Mouse (Mus musculus) bone marrow, adult 2 months (tissue): ENCODE data around the gene Pdss2.

Experiments
- CTCF ChIP-seq: fragments of 200-500 bp; IDR thresholded peaks from 2 replicates; pipeline ENCODE4 v1.5.1; 2011; ENCODE audit warnings: low read length, control low read depth; ENCODE audit not compliant: control insufficient read depth, insufficient read depth
- POLR2A ChIP-seq: fragments of 200-500 bp; IDR thresholded peaks from 2 replicates; pipeline ENCODE4 v1.6.1; 2011; ENCODE audit warnings: low read depth, mild to moderate bottlenecking, control low read depth, low read length, borderline replicate concordance; ENCODE audit not compliant: control insufficient read depth

DNA sequence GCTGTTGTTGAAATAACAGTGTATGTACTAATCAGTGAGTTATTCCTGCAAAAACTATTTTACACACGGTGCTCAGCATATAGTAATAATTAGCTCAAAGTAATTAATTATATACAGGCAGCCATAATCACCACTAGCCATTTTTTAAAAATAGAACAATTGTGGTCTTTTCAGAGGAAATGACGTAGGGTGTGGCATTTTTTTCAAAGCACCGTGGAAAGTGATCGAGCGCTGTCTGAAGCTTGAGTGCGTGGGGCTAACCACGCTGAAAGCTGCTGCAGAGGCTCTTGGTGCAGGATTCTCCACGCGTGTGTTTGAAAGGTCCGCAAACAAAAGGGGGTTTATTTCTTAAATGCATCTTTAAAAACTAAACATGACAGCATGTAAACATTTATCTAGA, 118.5 kb downstream of the Pdss2 start:
- TF ChIP-seq POLR2A: no peak
- no peak for TF ChIP-seq CTCF
